Mouse (Mus musculus) C2C12 (cell line): ENCODE data around the gene Ccr5. TPM values are rescaled to one million over a fixed set of nuclear protein-coding genes. Genes with fewer than 3 reads are reported as not detected.

Experiments
- H3K27me3 ChIP-seq: one replicate; pipeline ENCODE4 v1.6.1; 2011; ENCODE audit not compliant: control insufficient read depth, insufficient read depth, insufficient read length
- H3K36me3 ChIP-seq: one replicate; pipeline ENCODE4 v1.6.1; 2011; ENCODE audit not compliant: control insufficient read depth, insufficient read depth
- H3K4me3 ChIP-seq: one replicate; pipeline ENCODE4 v1.5.1; 2011; ENCODE audit warnings: mild to moderate bottlenecking, control low read depth; ENCODE audit not compliant: poor library complexity, insufficient read depth, severe bottlenecking
- H3K79me2 ChIP-seq: one replicate; pipeline ENCODE4 v1.6.1; 2011; ENCODE audit not compliant: control insufficient read depth, insufficient read depth
- H3K79me3 ChIP-seq: one replicate; pipeline ENCODE4 v1.6.1; 2011; ENCODE audit warnings: low read depth, control low read depth
- H3ac ChIP-seq: one replicate; pipeline ENCODE3; 2011; ENCODE audit warnings: low read depth; ENCODE audit not compliant: control insufficient read depth, insufficient read length
- CEBPB ChIP-seq: IDR thresholded peaks from one replicate; pipeline ENCODE4 v1.6.1; 2011; ENCODE audit warnings: low read depth, mild to moderate bottlenecking, control low read depth, moderate library complexity
- CTCF ChIP-seq: IDR thresholded peaks from one replicate; pipeline ENCODE4 v1.5.1; 2011; ENCODE audit not compliant: control insufficient read depth, insufficient read depth, insufficient read length
- FOSL1 ChIP-seq: IDR thresholded peaks from one replicate; pipeline ENCODE4 v1.8.0; 2011; ENCODE audit warnings: mild to moderate bottlenecking, low read length; ENCODE audit not compliant: poor library complexity, insufficient read depth, severe bottlenecking
- MAX ChIP-seq: IDR thresholded peaks from one replicate; pipeline ENCODE4 v1.6.1; 2011; ENCODE audit warnings: mild to moderate bottlenecking, control low read depth
- MYOD1 ChIP-seq: IDR thresholded peaks from one replicate; pipeline ENCODE4 v1.6.1; 2011; ENCODE audit warnings: low read depth; ENCODE audit not compliant: control insufficient read depth, insufficient read length
- MYOG ChIP-seq: IDR thresholded peaks from one replicate; pipeline ENCODE4 v1.6.1; 2011; ENCODE audit not compliant: control insufficient read depth, insufficient read length; ENCODE audit errors: extremely low read depth
- USF1 ChIP-seq: IDR thresholded peaks from one replicate; pipeline ENCODE4 v1.6.1; 2011; ENCODE audit warnings: low read depth, mild to moderate bottlenecking, control low read depth, moderate library complexity
- polyA plus RNA-seq: library from polyadenylated mRNA; unstranded; fragments of >200 nt; fragmentation: generic; extraction: Trizol; gene quantifications from one replicate; pipeline ENCODE4 v1.2.1, GENCODE M21; 2012; ENCODE audit warnings: missing spikeins

Ccr5 gene
- polyA plus RNA-seq, 1 experiment = not detected

GRCm38 (mm10) chr9:124112591-124113239 is 8.6 kb upstream of the Ccr5 start:
- H3K36me3 ChIP-seq = no peaks in the 10 kb centered on the region
- no peaks in the 10 kb centered on the region for H3K79me3 ChIP-seq
- H3K79me2 ChIP-seq = no peaks in the 10 kb centered on the region
- H3K4me3 ChIP-seq = no peak overlapping the region
- H3ac ChIP-seq = no peak overlapping the region
- TF ChIP-seq FOSL1 (no peak), MYOD1 (no peak), USF1 (no peak), MYOG (no peak), CEBPB (no peak), CTCF (no peak), MAX (no peak)
- H3K27me3 ChIP-seq = no peaks in the 10 kb centered on the region

GRCm38 (mm10) chr9:124113777-124114176 is 7.6 kb upstream of the Ccr5 start:
- Histone ChIP-seq H3K27me3 (no peaks in the 10 kb centered on the region), H3K79me2 (no peaks in the 10 kb centered on the region), H3K4me3 (no peak overlapping the region), H3ac (no peak overlapping the region), H3K79me3 (no peaks in the 10 kb centered on the region), H3K36me3 (no peaks in the 10 kb centered on the region)
- TF ChIP-seq MAX = no peak
- no peak for TF ChIP-seq USF1
- TF ChIP-seq CEBPB = no peak
- TF ChIP-seq MYOD1 = no peak
- no peak for TF ChIP-seq CTCF
- no peak for TF ChIP-seq FOSL1
- TF ChIP-seq MYOG = no peak

GRCm38 (mm10) chr9:124118489-124118888 is 2.9 kb upstream of the Ccr5 start:
- Histone ChIP-seq H3K36me3 (no peaks in the 10 kb centered on the region), H3K79me3 (no peaks in the 10 kb centered on the region), H3K4me3 (no peak overlapping the region), H3K27me3 (no peaks in the 10 kb centered on the region), H3ac (no peak overlapping the region), H3K79me2 (no peaks in the 10 kb centered on the region)
- TF ChIP-seq MYOD1 = no peak
- no peak for TF ChIP-seq MAX
- no peak for TF ChIP-seq CEBPB
- no peak for TF ChIP-seq MYOG
- TF ChIP-seq CTCF = no peak
- no peak for TF ChIP-seq FOSL1
- TF ChIP-seq USF1 = no peak

GRCm38 (mm10) chr9:124125576-124125975 is 4.2 kb downstream of the Ccr5 start:
- TF ChIP-seq FOSL1 (no peak), MAX (no peak), USF1 (no peak), MYOD1 (no peak), MYOG (no peak), CEBPB (no peak), CTCF (no peak)
- Histone ChIP-seq H3K79me3 (no peaks in the 10 kb centered on the region), H3ac (no peak overlapping the region), H3K27me3 (no peaks in the 10 kb centered on the region), H3K4me3 (no peak overlapping the region), H3K79me2 (no peaks in the 10 kb centered on the region), H3K36me3 (no peaks in the 10 kb centered on the region)

GRCm38 (mm10) chr9:124126373-124126772 is 5.0 kb downstream of the Ccr5 start:
- no peak for TF ChIP-seq FOSL1
- no peak for TF ChIP-seq MAX
- TF ChIP-seq MYOD1 = no peak
- no peak for TF ChIP-seq MYOG
- TF ChIP-seq CEBPB = no peak
- no peak for TF ChIP-seq USF1
- TF ChIP-seq CTCF = no peak
- no peaks in the 10 kb centered on the region for H3K36me3 ChIP-seq
- no peak overlapping the region for H3K4me3 ChIP-seq
- no peaks in the 10 kb centered on the region for H3K79me2 ChIP-seq
- H3K79me3 ChIP-seq = no peaks in the 10 kb centered on the region
- H3K27me3 ChIP-seq = no peaks in the 10 kb centered on the region
- no peak overlapping the region for H3ac ChIP-seq

- Histone ChIP-seq H3K79me3 (no peaks in the 10 kb centered on the region), H3K79me2 (no peaks in the 10 kb centered on the region), H3K36me3 (no peaks in the 10 kb centered on the region), H3K27me3 (no peaks in the 10 kb centered on the region), H3K4me3 (no peak overlapping the region), H3ac (no peak overlapping the region)
- no peak for TF ChIP-seq CTCF
- TF ChIP-seq USF1 = no peak
- no peak for TF ChIP-seq FOSL1
- TF ChIP-seq CEBPB = no peak
- no peak for TF ChIP-seq MYOD1
- no peak for TF ChIP-seq MYOG
- TF ChIP-seq MAX = no peak
These were observed 6.1 kb downstream of the Ccr5 start for GRCm38 (mm10) chr9:124127412-124127811.
